Mouse (Mus musculus): Measurements from ENCODE around the gene Tle4.

The Tle4 gene

DNA sequence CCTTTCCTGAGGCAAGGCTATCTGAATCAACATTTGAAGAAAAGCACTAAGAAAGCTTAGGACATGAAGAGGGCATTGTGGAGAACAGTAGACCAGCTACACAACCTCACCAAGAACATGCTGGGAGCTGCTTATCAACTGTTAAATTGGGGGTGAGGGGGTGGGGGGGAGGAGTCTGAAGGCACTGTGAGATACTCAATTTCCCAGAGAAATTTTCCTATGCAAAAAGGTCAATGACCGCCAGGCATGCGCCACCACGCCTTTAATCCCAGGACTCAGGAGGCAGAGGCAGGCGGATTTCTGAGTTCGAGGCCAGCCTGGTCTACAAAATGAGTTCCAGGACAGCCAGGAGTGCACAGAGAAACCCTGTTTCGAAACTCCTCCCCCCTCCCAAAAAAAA is 65.0 kb downstream of the Tle4 start:
- no peak for DNase-seq (ENCODE audit: low read depth, low spot score)

DNA sequence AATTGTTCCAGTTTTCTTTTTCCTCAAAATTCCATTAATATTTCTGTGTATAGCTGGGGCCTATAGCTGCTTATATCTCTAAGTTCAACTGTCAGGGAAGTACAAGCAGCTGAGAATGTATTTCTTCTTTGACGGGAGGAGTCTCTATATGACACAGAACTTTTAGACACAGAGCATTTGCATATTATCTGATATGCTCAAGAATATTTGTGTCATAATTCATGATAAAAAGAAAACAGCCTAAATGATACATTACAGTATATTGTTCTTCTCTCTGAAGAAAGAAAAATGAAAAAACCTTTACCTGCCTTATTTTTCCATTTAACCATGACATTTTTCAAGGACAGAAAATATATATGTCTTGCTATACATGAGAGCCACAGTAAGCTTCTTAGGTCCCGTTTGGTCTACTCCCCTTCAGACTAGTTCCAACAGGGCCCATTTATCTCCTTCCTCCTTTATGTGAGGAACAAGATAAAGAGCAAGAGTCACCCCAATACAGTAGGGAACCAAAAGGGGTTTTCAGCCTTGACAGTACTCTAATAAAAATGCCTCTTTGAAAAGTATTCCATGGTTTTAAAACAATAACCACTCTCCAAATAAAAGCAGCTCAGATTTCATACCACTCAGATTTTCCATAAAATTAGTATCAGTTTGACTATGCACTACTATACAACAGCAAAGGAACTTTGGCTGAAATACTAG is 77.6 kb downstream of the Tle4 start:
- DNase-seq (ENCODE audit: low read depth, low spot score), result no peak

DNA sequence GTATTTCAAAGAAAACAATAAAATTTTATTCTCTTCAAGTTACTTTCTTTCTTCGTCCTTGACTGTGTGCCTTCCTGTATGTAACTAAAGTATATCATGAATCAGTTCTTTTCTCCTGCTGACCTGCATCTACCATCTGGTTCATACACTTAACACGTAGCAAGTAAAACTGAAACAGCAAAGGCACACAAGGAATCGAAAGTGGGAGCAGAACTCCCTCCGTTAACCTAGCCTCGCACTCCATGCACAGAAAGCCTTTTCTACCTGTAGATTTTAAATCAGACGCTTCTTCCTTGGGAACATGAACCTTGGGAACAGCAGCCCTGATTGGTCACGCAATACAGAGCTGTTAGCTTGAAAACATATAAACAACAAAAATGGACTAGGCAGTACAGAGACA is 78.7 kb downstream of the Tle4 start:
- no peak for DNase-seq (ENCODE audit: low read depth, low spot score)

DNA sequence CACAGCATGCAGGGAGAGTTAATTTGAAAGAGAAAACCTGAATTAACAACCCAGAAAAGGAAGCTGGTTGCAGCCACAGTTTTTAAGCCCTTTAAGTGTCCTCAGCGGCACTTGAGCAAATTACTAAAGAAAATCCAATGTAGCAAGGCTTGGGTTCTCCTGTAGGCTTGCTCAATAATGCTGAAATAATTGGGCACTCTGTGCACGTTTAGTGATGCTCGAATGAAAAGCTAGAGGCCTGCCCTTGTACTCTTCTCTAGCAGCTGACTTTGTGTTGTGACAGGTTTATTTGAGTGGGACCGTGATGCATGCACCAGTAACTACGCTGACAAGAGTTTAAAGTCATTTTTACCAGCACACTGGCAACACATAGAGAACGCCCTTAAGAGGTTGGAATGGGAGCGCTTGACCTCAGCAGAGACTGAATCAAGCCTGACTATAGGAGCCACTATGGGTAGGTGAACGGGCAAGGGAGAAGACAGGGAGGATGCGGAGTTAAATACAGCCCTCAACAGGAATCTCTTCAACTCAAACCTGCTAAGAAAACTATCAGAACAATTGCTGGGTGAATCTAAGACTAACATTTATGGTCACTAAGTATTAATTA is 79.3 kb downstream of the Tle4 start:
- DNase-seq (ENCODE audit: low read depth, low spot score), result no peak

DNA sequence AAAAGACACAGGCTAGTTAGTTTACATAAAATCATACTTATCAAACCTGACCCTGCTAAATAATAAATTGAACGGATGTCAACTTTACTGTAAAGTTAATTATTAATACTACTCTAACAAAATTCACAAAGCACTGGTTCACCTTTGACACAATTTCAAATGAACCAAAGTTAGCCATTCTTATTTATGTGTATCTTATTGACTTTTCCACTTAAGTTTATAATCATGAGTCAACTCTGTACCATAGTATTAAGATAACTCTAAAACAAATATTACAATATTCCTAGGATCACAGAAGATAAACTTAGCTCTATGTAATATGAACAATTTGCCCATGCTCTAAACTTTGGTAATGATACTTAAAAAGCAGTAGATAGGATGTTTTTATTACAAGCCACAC is 81.4 kb downstream of the Tle4 start:
- no peak for DNase-seq (ENCODE audit: low read depth, low spot score)

DNA sequence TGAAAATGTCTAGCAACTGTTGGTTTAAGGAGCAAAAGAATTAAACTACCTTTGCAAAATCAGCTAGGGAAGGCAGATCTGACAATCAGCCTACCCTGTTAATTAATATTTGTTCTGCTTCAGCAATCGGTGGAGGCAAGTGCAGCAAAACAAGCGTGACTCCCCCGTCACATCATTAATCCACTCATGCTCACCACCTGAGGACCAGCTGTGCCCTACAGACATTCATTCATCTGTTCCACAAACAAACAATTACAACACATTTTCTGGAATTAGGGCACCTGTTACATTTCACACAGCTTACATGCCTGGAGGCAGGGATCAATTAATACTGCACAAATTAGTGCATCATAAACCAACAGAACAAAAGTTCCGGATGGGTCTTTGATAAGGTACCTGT is 89.0 kb downstream of the Tle4 start:
- DNase-seq (ENCODE audit: low read depth, low spot score), result no peak

DNA sequence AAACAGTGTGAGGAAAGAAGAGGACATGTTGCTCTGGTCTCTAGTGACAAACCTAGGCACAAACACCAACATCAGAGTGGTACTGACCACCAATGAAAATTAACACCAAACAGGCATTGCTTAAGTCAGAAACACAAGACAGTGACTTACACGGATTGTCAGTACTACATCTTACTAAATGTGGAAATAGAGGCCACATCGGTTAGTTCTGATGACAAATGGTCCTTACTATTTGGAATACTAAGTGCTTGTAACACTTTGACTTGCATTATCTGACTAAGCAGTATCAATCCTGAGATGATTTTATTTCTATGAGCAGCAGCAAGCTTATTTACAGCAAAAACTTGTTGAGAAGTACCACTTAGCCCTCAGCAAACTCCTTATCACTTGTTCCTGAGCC is 89.9 kb downstream of the Tle4 start:
- no peak for DNase-seq (ENCODE audit: low read depth, low spot score)

DNA sequence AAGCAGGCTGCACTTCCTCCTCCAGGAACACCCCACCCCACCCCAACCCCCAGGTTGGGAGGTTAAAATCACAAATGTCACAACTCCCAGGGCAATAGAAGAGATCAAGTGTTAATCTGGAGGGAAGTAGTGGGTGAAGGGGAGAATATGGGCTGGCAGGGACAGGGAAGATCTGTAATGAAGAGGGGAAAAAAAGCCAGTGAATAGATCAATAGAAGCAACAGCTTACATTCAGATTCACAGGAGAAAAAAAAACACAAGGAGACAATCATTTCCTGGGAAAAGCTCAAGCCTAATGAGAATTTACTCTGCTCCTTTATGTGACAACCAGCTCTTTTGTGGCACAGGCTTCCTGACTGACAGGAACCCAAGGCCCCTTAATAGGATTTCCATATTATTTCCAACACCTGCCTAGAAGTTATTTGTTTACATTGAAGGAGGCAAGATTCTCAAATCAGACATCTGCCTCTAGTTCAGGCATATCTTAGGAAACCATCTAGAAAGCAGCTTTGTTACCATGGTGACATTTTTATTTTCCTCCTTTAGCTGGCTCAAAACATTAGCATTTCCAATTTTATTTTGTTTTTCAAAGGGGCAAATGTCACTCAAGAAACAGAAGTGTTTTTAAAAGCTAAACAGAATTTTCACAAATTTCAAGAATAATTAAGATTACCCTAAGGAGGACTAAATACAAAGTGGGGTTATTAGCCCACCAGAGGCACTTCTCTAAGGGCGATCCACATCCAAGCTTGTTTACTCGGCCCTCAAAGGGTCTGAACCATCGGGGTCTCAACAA is 90.8 kb downstream of the Tle4 start:
- DNase-seq (ENCODE audit: low read depth, low spot score), result no peak

DNA sequence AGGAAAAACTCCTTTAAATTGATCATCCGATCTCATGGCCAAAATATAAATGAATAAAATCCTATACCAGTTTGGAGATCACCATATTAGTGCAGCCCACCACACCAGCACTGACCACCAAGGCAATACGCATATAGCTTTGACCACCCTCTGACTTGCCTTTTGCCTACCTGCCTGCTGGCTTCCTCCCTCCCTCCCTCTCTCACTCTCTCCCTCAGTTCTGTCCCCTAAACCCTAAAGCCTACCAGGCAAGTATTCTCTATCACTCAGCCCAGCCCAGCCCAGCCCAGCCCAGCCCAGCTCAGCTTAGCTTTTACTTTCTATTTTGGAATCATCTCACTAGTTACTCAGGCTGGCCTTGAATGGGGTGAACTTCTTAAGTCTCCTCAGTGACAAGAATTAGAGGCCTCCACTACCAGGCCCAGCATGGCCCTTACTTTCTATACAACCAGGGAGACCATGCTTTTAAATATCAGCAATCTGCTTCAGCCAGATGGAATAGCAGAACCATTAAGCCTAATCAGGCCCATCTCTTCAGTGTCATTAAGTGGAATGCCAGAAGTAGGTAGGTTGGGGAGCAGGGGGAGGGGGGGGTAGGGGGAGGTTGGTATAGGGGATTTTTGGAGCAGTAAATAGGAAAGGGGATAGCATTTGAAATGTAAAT is 91.8 kb downstream of the Tle4 start:
- no peak for DNase-seq (ENCODE audit: low read depth, low spot score)

DNA sequence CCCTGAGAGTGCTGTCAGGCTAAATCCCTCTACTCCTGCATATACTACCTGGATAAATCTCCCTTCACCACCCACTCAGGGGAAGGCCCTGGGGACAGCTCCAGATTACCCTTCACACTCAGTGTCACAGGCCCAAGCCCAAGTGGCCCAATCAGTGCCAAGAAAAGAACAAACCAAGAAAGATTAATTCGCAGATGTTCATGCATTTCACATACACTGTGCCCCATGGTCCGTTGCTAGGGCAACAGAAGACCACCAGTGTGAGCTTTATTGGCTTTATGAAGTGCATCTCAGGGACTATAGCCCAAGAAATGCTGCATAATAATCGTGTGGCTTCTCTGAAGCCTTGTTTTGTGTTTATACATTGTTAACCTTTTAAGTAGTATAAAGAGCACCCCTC is 92.5 kb downstream of the Tle4 start:
- DNase-seq (ENCODE audit: low read depth, low spot score), result no peak

DNA sequence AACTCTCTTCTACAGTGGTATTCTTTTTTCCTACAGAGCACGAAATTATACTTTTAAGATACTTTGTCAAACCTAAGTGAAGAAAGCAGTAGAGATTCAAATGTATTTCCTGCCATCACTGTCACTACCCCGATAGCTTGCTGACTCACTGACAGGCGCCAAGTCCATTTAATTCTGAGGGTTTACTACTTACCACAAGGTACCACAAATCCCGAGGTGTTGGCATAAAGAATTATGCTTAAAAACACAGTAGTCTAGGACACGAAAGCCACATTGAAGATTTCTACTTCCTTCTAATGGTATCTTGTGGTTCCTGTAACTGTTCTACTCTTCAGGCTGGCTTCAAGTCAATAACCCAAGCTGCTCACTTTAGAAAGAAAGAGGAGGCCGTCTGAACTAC is 94.0 kb downstream of the Tle4 start:
- DNase-seq (ENCODE audit: low read depth, low spot score), result no peak

DNA sequence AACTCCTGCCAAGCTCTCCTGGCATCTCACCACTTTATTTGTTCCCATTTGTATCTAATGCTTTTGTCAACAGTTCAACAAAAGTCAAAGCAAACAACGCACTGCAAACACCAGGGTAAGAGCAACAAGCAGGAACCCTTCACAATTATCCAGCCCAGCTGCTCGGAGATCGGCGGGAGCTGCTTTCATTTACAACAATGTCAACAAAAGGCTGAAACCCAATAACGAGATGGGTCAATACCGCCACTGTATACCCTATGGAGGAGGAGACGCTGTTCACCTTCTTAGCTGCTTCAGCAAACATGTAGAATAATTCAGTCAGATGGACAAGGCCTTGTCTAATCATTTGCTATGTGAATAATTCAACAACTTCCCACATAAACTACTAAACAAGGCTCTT is 95.6 kb downstream of the Tle4 start:
- DNase-seq (ENCODE audit: low read depth, low spot score), result no peak

DNA sequence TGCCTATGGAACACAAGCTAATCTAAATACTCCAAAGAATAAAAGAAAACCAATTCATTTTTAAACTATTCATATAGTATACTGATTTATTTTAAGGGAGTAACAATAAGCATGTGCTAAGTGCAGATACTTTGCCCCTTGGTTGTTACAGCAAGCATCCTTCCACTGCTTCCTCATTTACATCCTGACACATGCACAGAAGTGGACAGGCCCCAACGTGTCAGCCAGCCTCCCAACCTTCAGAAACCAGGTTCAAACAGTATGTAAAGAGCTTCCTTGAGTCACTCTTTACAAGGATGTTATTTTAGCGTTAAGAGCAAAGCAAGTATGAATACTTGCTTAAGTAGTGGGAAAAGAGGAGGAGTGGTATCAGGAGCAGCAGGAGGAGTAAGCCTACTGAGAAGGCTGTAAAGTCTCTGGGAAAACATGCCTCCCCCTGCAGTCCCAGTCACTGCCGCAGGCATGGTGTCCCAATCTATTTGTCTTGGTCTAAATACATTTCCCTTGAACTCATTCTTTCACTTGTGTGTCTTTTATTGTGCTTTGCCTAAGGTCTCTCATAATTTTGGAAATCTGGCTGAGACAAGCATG is 97.9 kb downstream of the Tle4 start:
- DNase-seq (ENCODE audit: low read depth, low spot score), result no peak

DNA sequence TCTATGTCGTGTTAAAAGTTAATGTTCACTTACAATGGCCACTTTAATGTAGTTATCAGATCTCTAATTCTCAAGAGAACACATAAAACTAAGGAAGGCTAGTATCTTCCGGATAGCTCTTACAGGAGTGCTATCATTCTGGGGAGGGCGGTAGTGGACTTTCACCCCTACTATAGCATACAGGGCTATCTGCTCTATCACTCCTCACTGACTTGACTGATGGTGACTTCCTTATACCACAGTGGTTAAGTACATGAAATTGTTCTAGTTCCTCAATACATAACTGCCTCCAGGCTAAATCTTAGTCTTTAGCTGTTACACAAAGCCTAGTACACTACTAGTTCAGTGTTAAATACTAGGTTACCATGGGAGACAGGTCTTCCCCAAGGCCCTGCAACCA is 104.8 kb downstream of the Tle4 start:
- DNase-seq (ENCODE audit: low read depth, low spot score), result no peak

DNA sequence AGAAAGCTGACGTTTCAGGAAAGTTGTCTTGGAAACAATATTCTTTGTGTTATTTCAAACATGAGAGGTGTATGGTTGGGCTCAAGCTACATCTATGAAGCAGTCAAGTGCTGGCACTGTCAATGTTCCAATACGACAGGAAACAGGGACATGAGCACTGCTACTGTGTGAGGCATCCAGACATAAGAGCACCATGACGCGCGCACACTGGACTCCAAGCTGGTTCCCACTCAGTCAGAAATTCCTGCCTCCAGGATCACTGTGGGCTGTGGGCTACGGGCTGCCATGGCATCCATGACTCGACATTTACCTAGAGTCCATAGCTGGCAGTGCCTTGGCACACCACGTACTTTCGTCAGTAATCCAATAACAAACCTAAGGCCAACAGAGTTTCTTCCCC is 110.7 kb downstream of the Tle4 start:
- DNase-seq (ENCODE audit: low read depth, low spot score), result no peak

DNA sequence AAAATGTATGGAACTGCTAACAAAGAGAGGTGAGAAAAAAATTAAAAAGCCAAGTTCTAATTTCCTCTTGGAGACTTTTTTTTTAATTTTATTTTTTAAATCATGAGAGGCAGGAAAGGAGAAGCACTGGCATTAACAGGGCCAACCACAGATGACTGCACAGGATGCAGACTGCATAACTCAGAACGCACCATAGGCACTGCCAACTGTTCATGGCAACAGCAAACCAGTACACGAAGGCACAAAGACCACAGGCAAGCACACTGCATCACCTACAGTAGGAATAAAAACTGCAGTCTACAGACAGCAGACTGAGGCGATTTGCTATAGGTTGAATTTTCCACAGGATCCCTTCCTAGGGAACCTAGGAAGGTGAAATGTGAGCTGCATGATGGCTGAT is 112.7 kb downstream of the Tle4 start:
- no peak for DNase-seq (ENCODE audit: low read depth, low spot score)

DNA sequence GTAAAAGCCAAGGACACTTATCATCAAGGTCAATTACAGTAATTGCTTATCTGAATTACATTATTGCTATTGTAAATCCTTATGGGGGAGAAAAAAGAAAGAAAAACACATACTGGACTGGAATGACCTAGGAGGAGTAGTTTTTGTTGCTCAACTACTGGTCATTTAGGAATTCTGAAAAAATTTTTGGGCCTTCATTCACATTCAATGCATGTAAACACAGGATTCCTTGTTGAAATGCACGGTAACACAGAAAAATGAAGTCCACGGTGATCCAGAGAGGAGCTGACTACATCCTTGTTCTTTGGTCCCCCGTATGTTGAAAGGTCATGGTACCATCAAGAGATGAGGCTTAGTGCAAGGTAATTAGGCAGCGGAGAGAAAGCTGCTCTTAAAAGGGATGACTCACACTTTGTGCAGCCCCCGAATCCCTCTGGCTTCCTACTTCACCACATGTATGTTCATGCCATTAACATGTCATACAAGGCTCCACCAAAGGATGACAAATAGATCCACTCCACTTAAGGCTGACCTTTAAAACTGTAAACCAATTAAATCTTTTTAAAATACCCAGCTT is 115.2 kb downstream of the Tle4 start:
- DNase-seq (ENCODE audit: low read depth, low spot score), result no peak

DNA sequence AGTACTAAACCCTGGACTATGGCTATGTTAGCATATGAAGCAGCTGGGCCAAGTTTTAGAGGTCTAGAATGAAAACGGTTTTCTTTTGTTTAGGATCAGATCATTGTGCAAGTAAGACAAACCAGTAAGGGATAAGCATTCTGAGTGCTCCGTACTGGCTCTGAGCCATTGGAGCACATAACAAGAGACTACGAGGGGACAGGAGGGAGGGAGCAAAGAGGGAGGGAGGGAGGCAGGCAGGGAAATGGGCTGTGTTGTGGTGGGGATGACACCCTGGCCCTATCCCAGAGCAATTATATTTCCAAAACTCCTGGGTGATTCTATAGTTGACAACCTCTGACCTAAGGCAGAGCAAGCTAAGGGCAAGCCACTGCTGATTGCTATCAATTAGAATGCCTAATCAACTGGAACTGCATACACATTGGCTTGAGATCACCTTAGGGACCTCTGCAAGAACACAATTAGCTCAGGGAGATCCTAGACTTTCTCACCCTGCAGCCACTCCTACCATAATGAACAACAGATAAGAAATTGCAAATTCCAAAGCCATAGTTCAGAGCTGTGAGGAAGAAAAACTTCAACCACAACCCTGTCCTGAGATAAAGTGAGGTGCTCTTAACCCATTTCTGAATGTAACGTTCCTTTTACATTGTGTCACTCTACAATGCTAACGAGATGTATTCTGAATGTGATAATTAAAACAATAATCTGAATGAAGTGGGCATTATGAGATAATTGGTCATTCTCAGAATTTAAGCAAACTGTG is 115.9 kb downstream of the Tle4 start:
- DNase-seq (ENCODE audit: low read depth, low spot score), result no peak

DNA sequence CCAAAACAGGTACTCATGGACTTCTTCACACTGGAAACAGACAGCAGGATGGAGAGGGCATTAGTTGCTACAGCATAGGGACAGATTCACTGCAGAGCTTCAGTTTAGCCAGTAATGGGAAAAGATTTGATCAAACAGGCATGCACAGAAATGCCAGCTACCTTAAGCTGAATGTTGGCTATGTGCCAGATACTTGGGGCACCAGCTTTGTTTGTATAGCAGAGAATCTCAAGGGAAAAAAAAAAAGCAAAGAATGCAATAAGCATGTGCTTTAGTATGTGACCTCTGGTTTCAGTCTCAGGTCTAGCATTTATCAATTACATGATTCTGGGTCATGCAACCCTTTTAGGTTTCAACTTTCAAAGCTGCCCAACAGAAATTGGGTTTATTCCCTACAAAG is 118.1 kb downstream of the Tle4 start:
- no peak for DNase-seq (ENCODE audit: low read depth, low spot score)

DNA sequence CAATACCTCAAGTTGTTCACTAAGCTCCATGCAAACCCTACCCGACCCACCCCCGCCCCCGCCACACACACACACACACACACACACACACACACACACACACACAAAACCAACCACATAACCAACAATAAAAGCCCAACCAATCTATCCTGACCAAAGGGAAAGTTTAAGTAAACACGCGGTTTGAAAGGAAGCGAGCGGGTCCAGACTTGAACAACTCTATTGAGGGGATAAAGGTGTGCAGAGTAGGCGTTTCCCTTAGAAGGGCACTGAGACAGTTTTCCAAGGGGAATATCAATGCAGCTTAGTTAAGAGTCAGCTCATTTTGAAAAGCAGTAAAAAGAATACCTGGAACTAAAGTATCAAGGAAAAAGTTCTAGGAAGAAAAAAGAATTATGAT is 128.5 kb downstream of the Tle4 start:
- no peak for DNase-seq (ENCODE audit: low read depth, low spot score)

DNA sequence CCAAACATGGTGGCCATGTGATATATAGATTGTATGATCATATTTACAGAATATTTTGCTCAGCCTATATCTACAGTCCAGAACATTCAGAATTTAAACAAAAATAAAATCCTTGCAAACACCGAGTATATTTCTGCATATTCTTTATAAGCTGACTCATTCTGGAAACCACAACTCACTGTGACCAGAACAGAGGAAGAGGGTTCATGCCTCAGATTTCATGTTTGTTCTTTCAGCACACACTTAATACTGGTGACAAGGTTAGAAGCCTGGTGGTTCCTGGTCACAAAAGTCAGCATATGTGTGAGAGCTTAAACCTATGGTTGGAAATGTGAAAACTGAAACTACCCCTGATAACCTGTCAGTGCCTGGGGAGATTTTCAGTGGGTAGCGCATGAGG is 129.1 kb downstream of the Tle4 start:
- DNase-seq (ENCODE audit: low read depth, low spot score), result no peak

Measured in retina, adult 2 months (tissue).